Mouse (Mus musculus): ENCODE measurements around the gene Pde4c.
A peak's percentile ranks its signal among the peaks of the same experiment; 100 is the strongest.

The Pde4c gene

GRCm38 (mm10) chr8:70752000-70752764 is 28.7 kb downstream of the Pde4c start:
- peak; percentile 89 for DNase-seq (ENCODE audit: low read depth)

GRCm38 (mm10) chr8:70753151-70753550 is 29.6 kb downstream of the Pde4c start:
- peak; percentile 45 for DNase-seq (ENCODE audit: low read depth)

- DNase-seq (ENCODE audit: low read depth), result peak; percentile 98
These were observed 30.7 kb downstream of the Pde4c start, which contains the start of gene Rab3a for GRCm38 (mm10) chr8:70754043-70754870. Gene Rab3a (plus strand): TSS chr8:70754679.

- peak; percentile 79 for DNase-seq (ENCODE audit: low read depth)
These were observed 31.5 kb downstream of the Pde4c start for GRCm38 (mm10) chr8:70754871-70755660.

GRCm38 (mm10) chr8:70755661-70756475 is 32.3 kb downstream of the Pde4c start:
- DNase-seq (ENCODE audit: low read depth), result no peak

GRCm38 (mm10) chr8:70756476-70757040 is 33.0 kb downstream of the Pde4c start:
- no peak for DNase-seq (ENCODE audit: low read depth)

- DNase-seq (ENCODE audit: low read depth), result peak; percentile 54
These were observed 34.2 kb downstream of the Pde4c start for GRCm38 (mm10) chr8:70757523-70758307.

- no peak for DNase-seq (ENCODE audit: low read depth)
These were observed 34.7 kb downstream of the Pde4c start for GRCm38 (mm10) chr8:70758308-70758615.

- peak; percentile 66 for DNase-seq (ENCODE audit: low read depth)
These were observed 35.4 kb downstream of the Pde4c start for GRCm38 (mm10) chr8:70758616-70759561.

- peak; percentile 40 for DNase-seq (ENCODE audit: low read depth)
These were observed 36.8 kb downstream of the Pde4c start for GRCm38 (mm10) chr8:70760350-70760749.

GRCm38 (mm10) chr8:70760775-70761406 is 37.4 kb downstream of the Pde4c start, which contains the start of gene Mpv17l2:
Gene Mpv17l2 (minus strand): TSS chr8:70760946.
- DNase-seq (ENCODE audit: low read depth), result peak; percentile 98

GRCm38 (mm10) chr8:70762118-70762517 is 38.6 kb downstream of the Pde4c start:
- DNase-seq (ENCODE audit: low read depth), result no peak

- peak; percentile 78 for DNase-seq (ENCODE audit: low read depth)
These were observed 39.8 kb downstream of the Pde4c start for GRCm38 (mm10) chr8:70763354-70763753.

GRCm38 (mm10) chr8:70764026-70764425 is 40.5 kb downstream of the Pde4c start:
- no peak for DNase-seq (ENCODE audit: low read depth)

GRCm38 (mm10) chr8:70764676-70765075 is 41.2 kb downstream of the Pde4c start:
- DNase-seq (ENCODE audit: low read depth), result no peak

- no peak for DNase-seq (ENCODE audit: low read depth)
These were observed 41.8 kb downstream of the Pde4c start for GRCm38 (mm10) chr8:70765329-70765728.

- peak; percentile 55 for DNase-seq (ENCODE audit: low read depth)
These were observed 42.5 kb downstream of the Pde4c start for GRCm38 (mm10) chr8:70765838-70766570.

Data from NIH3T3 (cell line).